Mouse (Mus musculus) stomach, postnatal 0 days (tissue): ENCODE data around the gene Tbl3.

Source experiments
- CTCF ChIP-seq: IDR thresholded peaks from 2 replicates; pipeline ENCODE4 v1.5.1; 2016; ENCODE audit warnings: antibody characterized with exemption, low read depth, mild to moderate bottlenecking, moderate library complexity
- EP300 ChIP-seq: optimal IDR thresholded peaks from 2 replicates; pipeline ENCODE3; 2016; ENCODE audit warnings: antibody characterized with exemption

- TF ChIP-seq CTCF (no peak), EP300 (no peak)
Measured at GRCm38 (mm10) chr17:24658017-24658758, 49.3 kb downstream of the Tbl3 start, which contains the start of gene Npw.
